Mouse (Mus musculus): ENCODE measurements around the gene Man2c1.

Gene Man2c1

GRCm38 (mm10) chr9:57130577-57131433 lies at the start of gene Man2c1:
Man2c1 (plus strand) TSS chr9:57130690.
- peak; percentile 93 to 96 for DNase-seq (ENCODE audit: low spot score in 2 of 2)

GRCm38 (mm10) chr9:57082236-57082635 lies 48.3 kb upstream of the Man2c1 start:
- DNase-seq (ENCODE audit: low spot score in 2 of 2) = no peak

- no peak for DNase-seq (ENCODE audit: low spot score in 2 of 2)
Observed at GRCm38 (mm10) chr9:57117261-57117755, 13.2 kb upstream of the Man2c1 start.

- no peak for DNase-seq (ENCODE audit: low spot score in 2 of 2)
Observed at GRCm38 (mm10) chr9:57129641-57130040, 849 bp upstream of the Man2c1 start.

- DNase-seq (ENCODE audit: low spot score in 2 of 2) = no peak
Observed at GRCm38 (mm10) chr9:57137246-57137645, 6.8 kb downstream of the Man2c1 start.

GRCm38 (mm10) chr9:57137777-57138176 lies 7.3 kb downstream of the Man2c1 start:
- no peak for DNase-seq (ENCODE audit: low spot score in 2 of 2)

GRCm38 (mm10) chr9:57138507-57138906 lies 8.0 kb downstream of the Man2c1 start:
- DNase-seq (ENCODE audit: low spot score in 2 of 2) = no peak

- DNase-seq (ENCODE audit: low spot score in 2 of 2) = no peak
Observed at GRCm38 (mm10) chr9:57139110-57139509, 8.6 kb downstream of the Man2c1 start.

- no peak for DNase-seq (ENCODE audit: low spot score in 2 of 2)
Observed at GRCm38 (mm10) chr9:57139571-57139970, 9.1 kb downstream of the Man2c1 start.

GRCm38 (mm10) chr9:57141417-57142353 lies 11.2 kb downstream of the Man2c1 start:
- DNase-seq (ENCODE audit: low spot score in 2 of 2) = no peak

- no peak for DNase-seq (ENCODE audit: low spot score in 2 of 2)
Observed at GRCm38 (mm10) chr9:57143212-57143611, 12.7 kb downstream of the Man2c1 start.

- DNase-seq (ENCODE audit: low spot score in 2 of 2) = no peak
Observed at GRCm38 (mm10) chr9:57144830-57145229, 14.3 kb downstream of the Man2c1 start.

- no peak for DNase-seq (ENCODE audit: low spot score in 2 of 2)
Observed at GRCm38 (mm10) chr9:57146451-57147066, 16.1 kb downstream of the Man2c1 start.

GRCm38 (mm10) chr9:57147205-57148143 lies 17.0 kb downstream of the Man2c1 start:
- DNase-seq (ENCODE audit: low spot score in 2 of 2) = peak in 1 of 2 experiments; percentile 44

- DNase-seq (ENCODE audit: low spot score in 2 of 2) = peak; percentile 92 to 95
Observed at GRCm38 (mm10) chr9:57148144-57148878, 17.8 kb downstream of the Man2c1 start, which contains the start of gene Neil1. Neil1 (minus strand) TSS chr9:57148305.

- peak in 1 of 2 experiments; percentile 3 for DNase-seq (ENCODE audit: low spot score in 2 of 2)
Observed at GRCm38 (mm10) chr9:57149021-57149420, 18.5 kb downstream of the Man2c1 start.

GRCm38 (mm10) chr9:57150192-57150591 lies 19.7 kb downstream of the Man2c1 start:
- DNase-seq (ENCODE audit: low spot score in 2 of 2) = no peak

- DNase-seq (ENCODE audit: low spot score in 2 of 2) = no peak
Observed at GRCm38 (mm10) chr9:57152331-57152730, 21.8 kb downstream of the Man2c1 start.

- no peak for DNase-seq (ENCODE audit: low spot score in 2 of 2)
Observed at GRCm38 (mm10) chr9:57156383-57156782, 25.9 kb downstream of the Man2c1 start.

- no peak for DNase-seq (ENCODE audit: low spot score in 2 of 2)
Observed at GRCm38 (mm10) chr9:57156823-57157222, 26.3 kb downstream of the Man2c1 start.

Measured in right cerebral cortex, adult 2 months (tissue).